Mouse (Mus musculus) limb, embryonic 13.5 days (tissue): ENCODE data around the gene Slc25a35. TPM values are rescaled to one million over a fixed set of nuclear protein-coding genes. Genes with fewer than 3 reads are reported as not detected.
"Not testable (repeated sequence)": the region's sequence is repeated elsewhere in the genome, so short reads cannot be mapped to it uniquely, and the experiment has no call there.

Experiments
- ATAC-seq: fragments of 200-750 bp; cut with Nextera tagmentation; 2 replicates; pipeline ENCODE4 v1.8.0; 2017; ENCODE audit warnings: low read depth, moderate number of reproducible peaks, moderate TSS enrichment; ENCODE audit not compliant: low FRiP score
- H3K27ac ChIP-seq: fragments of 300-500 bp; sonication (generic); 2 replicates; pipeline ENCODE4 v1.5.1; 2015; ENCODE audit warnings: inconsistent platforms, mild to moderate bottlenecking, moderate library complexity
- H3K27me3 ChIP-seq: fragments of 300-500 bp; sonication (generic); 2 replicates; pipeline ENCODE4 v1.6.1; 2015; ENCODE audit warnings: mild to moderate bottlenecking, inconsistent platforms
- H3K36me3 ChIP-seq: fragments of 300-500 bp; sonication (generic); 2 replicates; pipeline ENCODE4 v1.6.1; 2015; ENCODE audit warnings: inconsistent platforms, mild to moderate bottlenecking, moderate library complexity
- H3K4me1 ChIP-seq: fragments of 300-500 bp; sonication (generic); 2 replicates; pipeline ENCODE4 v1.6.1; 2015; ENCODE audit warnings: inconsistent platforms
- H3K4me2 ChIP-seq: fragments of 300-500 bp; sonication (generic); replicated peaks from 2 replicates; pipeline ENCODE4 v1.6.1; 2015; ENCODE audit warnings: inconsistent platforms, mild to moderate bottlenecking, moderate library complexity
- H3K4me3 ChIP-seq: fragments of 300-500 bp; sonication (generic); 2 replicates; pipeline ENCODE4 v1.5.1; 2015; ENCODE audit warnings: moderate library complexity, mild to moderate bottlenecking, inconsistent platforms
- H3K9ac ChIP-seq: fragments of 300-500 bp; sonication (generic); 2 replicates; pipeline ENCODE4 v1.6.1; 2015; ENCODE audit warnings: mild to moderate bottlenecking, inconsistent platforms
- H3K9me3 ChIP-seq: fragments of 300-500 bp; sonication (generic); 2 replicates; pipeline ENCODE4 v1.6.1; 2016; ENCODE audit warnings: inconsistent platforms
- WGBS: fragments of 180-500 bp; shearing (Covaris S2); methylation state at CpG from one replicate; pipeline ENCODE4 v1.1.7; 2015; 5-methylcytosine and 5-hydroxymethylcytosine counted together
- polyA plus RNA-seq: library from polyadenylated mRNA; unstranded; fragments of >200 nt; fragmentation: Nextera tagmentation; extraction: Ambion mirVana; gene quantifications from 2 replicates; pipeline ENCODE4 v1.2.1, GENCODE M21; 2015

Gene Slc25a35
- polyA plus RNA-seq, 1 experiment from 2014 or later = 2.4 TPM

- Histone ChIP-seq H3K9ac (no peak overlapping the region; the same call in 1 of the 2 replicates), H3K36me3 (no peaks in the 10 kb centered on the region), H3K27ac (no peak overlapping the region), H3K4me1 (peaks cover 9% of the 10 kb centered on the region; the same call in 1 of the 2 replicates), H3K27me3 (peaks cover 40% of the 10 kb centered on the region), H3K9me3 (no peaks in the 10 kb centered on the region), H3K4me3 (peak overlapping the region; percentile 15; the same call in 1 of the 2 replicates), H3K4me2 (peak overlapping the region; percentile 47)
- ATAC-seq = no peak
- 10% methylated on average over 14 of the region's 16 CpGs for WGBS
These were observed 21.0 kb upstream of the Slc25a35 start for GRCm38 (mm10) chr11:68946806-68947440.

GRCm38 (mm10) chr11:68947542-68947993 is 20.4 kb upstream of the Slc25a35 start:
- Histone ChIP-seq H3K36me3 (no peaks in the 10 kb centered on the region), H3K9me3 (no peaks in the 10 kb centered on the region), H3K4me3 (peak overlapping the region; percentile 10), H3K9ac (peak overlapping the region; percentile 40; the same call in 1 of the 2 replicates), H3K4me1 (peaks cover 9% of the 10 kb centered on the region; the same call in 1 of the 2 replicates), H3K27me3 (peaks cover 44% of the 10 kb centered on the region), H3K4me2 (peak overlapping the region; percentile 47), H3K27ac (no peak overlapping the region)
- no peak for ATAC-seq
- 7% methylated on average over 12 of the region's 12 CpGs for WGBS

GRCm38 (mm10) chr11:68953903-68954302 is 14.0 kb upstream of the Slc25a35 start:
- H3K4me2 ChIP-seq = peak overlapping the region; percentile 68
- no peaks in the 10 kb centered on the region for H3K9me3 ChIP-seq
- peaks cover 68% of the 10 kb centered on the region for H3K27me3 ChIP-seq
- WGBS = 12% methylated on average over 13 of the region's 13 CpGs
- H3K4me3 ChIP-seq = peak overlapping the region; percentile 39
- peak overlapping the region; percentile 59 for H3K9ac ChIP-seq
- no peak for ATAC-seq
- H3K36me3 ChIP-seq = no peaks in the 10 kb centered on the region
- H3K27ac ChIP-seq = no peak overlapping the region
- H3K4me1 ChIP-seq = peaks cover 19% of the 10 kb centered on the region

GRCm38 (mm10) chr11:68954408-68954807 is 13.5 kb upstream of the Slc25a35 start:
- Histone ChIP-seq H3K27ac (no peak overlapping the region), H3K36me3 (no peaks in the 10 kb centered on the region), H3K9ac (peak overlapping the region; percentile 59), H3K4me2 (peak overlapping the region; percentile 68), H3K4me1 (peaks cover 19% of the 10 kb centered on the region), H3K9me3 (no peaks in the 10 kb centered on the region), H3K4me3 (peak overlapping the region; percentile 39), H3K27me3 (peaks cover 68% of the 10 kb centered on the region)
- WGBS = 3% methylated on average over 17 of the region's 17 CpGs
- ATAC-seq = no peak

GRCm38 (mm10) chr11:68955473-68955872 is 12.5 kb upstream of the Slc25a35 start:
- Histone ChIP-seq H3K4me1 (peaks cover 19% of the 10 kb centered on the region), H3K9ac (no peak overlapping the region), H3K27ac (no peak overlapping the region), H3K4me3 (no peak overlapping the region), H3K9me3 (no peaks in the 10 kb centered on the region), H3K4me2 (peak overlapping the region; percentile 68), H3K27me3 (peaks cover 64% of the 10 kb centered on the region), H3K36me3 (no peaks in the 10 kb centered on the region)
- peak; percentile 34; the same call in 1 of the 2 replicates for ATAC-seq
- WGBS = 74% methylated on average over 5 of the region's 5 CpGs

- Histone ChIP-seq H3K9ac (no peak overlapping the region), H3K27ac (no peak overlapping the region), H3K9me3 (no peaks in the 10 kb centered on the region), H3K4me1 (peaks cover 19% of the 10 kb centered on the region), H3K27me3 (peaks cover 61% of the 10 kb centered on the region), H3K36me3 (no peaks in the 10 kb centered on the region), H3K4me3 (peak overlapping the region; percentile 9; the same call in 1 of the 2 replicates), H3K4me2 (no peak overlapping the region)
- WGBS = 49% methylated on average over 3 of the region's 3 CpGs
- no peak for ATAC-seq
These were observed 11.8 kb upstream of the Slc25a35 start for GRCm38 (mm10) chr11:68956107-68956506.

- peak overlapping the region; percentile 9; the same call in 1 of the 2 replicates for H3K4me3 ChIP-seq
- 32% methylated on average over 13 of the region's 13 CpGs for WGBS
- peaks cover 19% of the 10 kb centered on the region for H3K4me1 ChIP-seq
- no peaks in the 10 kb centered on the region for H3K36me3 ChIP-seq
- H3K27ac ChIP-seq = no peak overlapping the region
- peak overlapping the region; percentile 35 for H3K4me2 ChIP-seq
- no peaks in the 10 kb centered on the region for H3K9me3 ChIP-seq
- peaks cover 55% of the 10 kb centered on the region for H3K27me3 ChIP-seq
- ATAC-seq = no peak
- no peak overlapping the region for H3K9ac ChIP-seq
These were observed 11.2 kb upstream of the Slc25a35 start for GRCm38 (mm10) chr11:68956697-68957096.

GRCm38 (mm10) chr11:68957308-68957707 is 10.6 kb upstream of the Slc25a35 start, which contains the start of gene Arhgef15:
Gene Arhgef15, minus strand, starts transcription at chr11:68957480.
- peaks cover 50% of the 10 kb centered on the region for H3K27me3 ChIP-seq
- no peaks in the 10 kb centered on the region for H3K36me3 ChIP-seq
- ATAC-seq = no peak
- WGBS = 47% methylated on average over 8 of the region's 8 CpGs
- peak within 1 kb of the TSS; percentile 9; the same call in 1 of the 2 replicates for H3K4me3 ChIP-seq
- H3K4me2 ChIP-seq = peak within 1 kb of the TSS; percentile 35
- H3K9ac ChIP-seq = no peak within 1 kb of the TSS
- H3K9me3 ChIP-seq = no peaks in the 10 kb centered on the region
- peak within 1 kb of the TSS; percentile 15; the same call in 1 of the 2 replicates for H3K27ac ChIP-seq
- peaks cover 22% of the 10 kb centered on the region for H3K4me1 ChIP-seq

- no peak for ATAC-seq
- WGBS = 37% methylated on average over 1 of the region's 1 CpGs
- Histone ChIP-seq H3K36me3 (no peaks in the 10 kb centered on the region), H3K9ac (no peak overlapping the region), H3K27me3 (peaks cover 45% of the 10 kb centered on the region), H3K4me2 (no peak overlapping the region), H3K4me1 (peaks cover 22% of the 10 kb centered on the region), H3K27ac (no peak overlapping the region), H3K9me3 (no peaks in the 10 kb centered on the region), H3K4me3 (no peak overlapping the region)
These were observed 10.0 kb upstream of the Slc25a35 start for GRCm38 (mm10) chr11:68957971-68958370.

- WGBS = 80% methylated on average over 3 of the region's 3 CpGs
- H3K4me1 ChIP-seq = peaks cover 9% of the 10 kb centered on the region; the same call in 1 of the 2 replicates
- H3K4me2 ChIP-seq = no peak overlapping the region
- ATAC-seq = no peak
- H3K36me3 ChIP-seq = no peaks in the 10 kb centered on the region
- no peak overlapping the region for H3K9ac ChIP-seq
- no peak overlapping the region for H3K27ac ChIP-seq
- H3K4me3 ChIP-seq = no peak overlapping the region
- H3K27me3 ChIP-seq = peaks cover 8% of the 10 kb centered on the region; the same call in 1 of the 2 replicates
- no peaks in the 10 kb centered on the region for H3K9me3 ChIP-seq
These were observed 6.3 kb upstream of the Slc25a35 start for GRCm38 (mm10) chr11:68961596-68961995.

GRCm38 (mm10) chr11:68962159-68962558 is 5.8 kb upstream of the Slc25a35 start:
- not testable (repeated sequence) for H3K27me3 ChIP-seq, H3K4me3 ChIP-seq, H3K9me3 ChIP-seq, ATAC-seq, H3K36me3 ChIP-seq, H3K27ac ChIP-seq, H3K4me1 ChIP-seq, H3K9ac ChIP-seq
- WGBS = 20% methylated on average over 11 of the region's 11 CpGs
- 0 out of 2 replicates have a peak overlapping the region, but pooled peaks have one; percentile 4 for H3K4me2 ChIP-seq

- no peak overlapping the region for H3K27ac ChIP-seq
- no peaks in the 10 kb centered on the region for H3K36me3 ChIP-seq
- 79% methylated on average over 2 of the region's 2 CpGs for WGBS
- no peak overlapping the region for H3K4me2 ChIP-seq
- no peak for ATAC-seq
- H3K4me1 ChIP-seq = peaks cover 12% of the 10 kb centered on the region
- H3K9me3 ChIP-seq = no peaks in the 10 kb centered on the region
- H3K4me3 ChIP-seq = no peak overlapping the region
- H3K27me3 ChIP-seq = no peaks in the 10 kb centered on the region
- no peak overlapping the region for H3K9ac ChIP-seq
These were observed 4.5 kb upstream of the Slc25a35 start for GRCm38 (mm10) chr11:68963405-68963804.
